Mouse (Mus musculus) thymus, postnatal 36 days (tissue): ENCODE data around the gene 4930412O13Rik.
A peak's percentile ranks its signal among the peaks of the same experiment; 100 is the strongest.

ENCODE experiments used
- DNase-seq, 2 experiments: peaks; one replicate each; pipeline ENCODE4 v3.0.0; 2022; ENCODE audit warnings: mixed read lengths in 2 of 2

Gene 4930412O13Rik

GRCm38 (mm10) chr2:9881611-9882023, 565 bp downstream of the 4930412O13Rik start:
- DNase-seq: peak; percentile 21 to 42

- peak; percentile 41 to 47 for DNase-seq
These were observed 1.4 kb downstream of the 4930412O13Rik start for GRCm38 (mm10) chr2:9882371-9882925.

GRCm38 (mm10) chr2:9882926-9883802, 2.1 kb downstream of the 4930412O13Rik start:
- peak in 1 of 2 experiments; percentile 40 for DNase-seq

GRCm38 (mm10) chr2:9883803-9884532, 2.9 kb downstream of the 4930412O13Rik start:
- no peak for DNase-seq

- DNase-seq: no peak
These were observed 3.6 kb downstream of the 4930412O13Rik start for GRCm38 (mm10) chr2:9884533-9885216.

GRCm38 (mm10) chr2:9885217-9885770, 4.2 kb downstream of the 4930412O13Rik start:
- no peak for DNase-seq

- no peak for DNase-seq
These were observed 5.0 kb downstream of the 4930412O13Rik start for GRCm38 (mm10) chr2:9886031-9886430.

- no peak for DNase-seq
These were observed 6.0 kb downstream of the 4930412O13Rik start for GRCm38 (mm10) chr2:9886921-9887610.

GRCm38 (mm10) chr2:9887636-9888035, 6.6 kb downstream of the 4930412O13Rik start:
- DNase-seq: no peak

GRCm38 (mm10) chr2:9888913-9889650, 8.0 kb downstream of the 4930412O13Rik start, which contains the start of gene 9230102O04Rik:
9230102O04Rik (minus strand) TSS chr2:9889540.
- DNase-seq: peak; percentile 61 to 65

GRCm38 (mm10) chr2:9889651-9890183, 8.7 kb downstream of the 4930412O13Rik start, which contains the start of gene Gata3:
Gata3 (minus strand) TSS chr2:9890034.
- DNase-seq: peak; percentile 32 to 43

- DNase-seq: no peak
These were observed 9.2 kb downstream of the 4930412O13Rik start for GRCm38 (mm10) chr2:9890251-9890650.

- DNase-seq: no peak
These were observed 9.9 kb downstream of the 4930412O13Rik start for GRCm38 (mm10) chr2:9890906-9891305.

- no peak for DNase-seq
These were observed 11.5 kb downstream of the 4930412O13Rik start for GRCm38 (mm10) chr2:9892541-9892940.

- DNase-seq: no peak
These were observed 12.4 kb downstream of the 4930412O13Rik start for GRCm38 (mm10) chr2:9893272-9893953.

GRCm38 (mm10) chr2:9894836-9895593, 14.0 kb downstream of the 4930412O13Rik start:
- DNase-seq: no peak

GRCm38 (mm10) chr2:9896097-9896770, 15.2 kb downstream of the 4930412O13Rik start:
- no peak for DNase-seq

- DNase-seq: no peak
These were observed 16.8 kb downstream of the 4930412O13Rik start for GRCm38 (mm10) chr2:9897846-9898245.
